Mouse (Mus musculus): ENCODE measurements around the gene Eva1b.

GRCm38 (mm10) chr4:126163067-126163659, 15.6 kb downstream of the Eva1b start, which contains the start of gene Sh3d21:
- TF ChIP-seq POLR2A (IDR thresholded peaks at IDR 0.05; ENCODE audit: insufficient read length, low read depth) (no peak), USF1 (IDR thresholded peaks at IDR 0.05; ENCODE audit: low read depth) (no peak), MYOD1 (IDR thresholded peaks at IDR 0.05; ENCODE audit: control insufficient read depth in 1 of 3, insufficient read length in 2 of 3, low read depth in 2 of 3) (no peak), CEBPB (IDR thresholded peaks at IDR 0.05; ENCODE audit: insufficient read depth, poor library complexity, severe bottlenecking) (no peak), MAX (IDR thresholded peaks at IDR 0.05; ENCODE audit: low read depth) (no peak), POLR2AphosphoS2 (IDR thresholded peaks at IDR 0.05; ENCODE audit: insufficient read length, low read depth) (no peak), SRF (IDR thresholded peaks at IDR 0.05; ENCODE audit: control insufficient read depth, insufficient read length, low read depth) (no peak), TCF12 (IDR thresholded peaks at IDR 0.05; ENCODE audit: insufficient read depth, poor library complexity, severe bottlenecking) (no peak), MYOG (IDR thresholded peaks at IDR 0.05; ENCODE audit: control insufficient read depth in 1 of 3, insufficient read depth in 1 of 3, insufficient read length in 2 of 3, low read depth in 2 of 3) (no peak)
